Mouse (Mus musculus) lung, postnatal 0 days (tissue): ENCODE data around the gene Srp9. TPM values are rescaled to one million over a fixed set of nuclear protein-coding genes. Genes with fewer than 3 reads are reported as not detected.
"Not testable (repeated sequence)": the region's sequence is repeated elsewhere in the genome, so short reads cannot be mapped to it uniquely, and the experiment has no call there.

ENCODE experiments used
- ATAC-seq: fragments of 200-750 bp; cut with Nextera tagmentation; 2 replicates; pipeline ENCODE4 v1.8.0; 2017; ENCODE audit warnings: moderate library complexity
- DNase-seq: peaks from one replicate; pipeline ENCODE4 v3.0.0-alpha.2; 2016; ENCODE audit warnings: low spot score
- H3K27ac ChIP-seq: fragments of 300-500 bp; sonication (generic); 2 replicates; pipeline ENCODE4 v1.5.1; 2014; ENCODE audit warnings: antibody characterized with exemption, mild to moderate bottlenecking, low read length, mixed read lengths
- H3K27me3 ChIP-seq: fragments of 300-500 bp; sonication (generic); replicated peaks from 2 replicates; pipeline ENCODE4 v1.6.1; 2014; ENCODE audit warnings: low read length, mixed read lengths; ENCODE audit not compliant: insufficient read depth
- H3K36me3 ChIP-seq: fragments of 300-500 bp; sonication (generic); 2 replicates; pipeline ENCODE4 v1.6.1; 2014; ENCODE audit warnings: low read length, mixed read lengths; ENCODE audit not compliant: insufficient read depth
- H3K4me1 ChIP-seq: fragments of 300-500 bp; sonication (generic); 2 replicates; pipeline ENCODE4 v1.6.1; 2014; ENCODE audit warnings: antibody characterized with exemption, low read depth, low read length, mixed read lengths; ENCODE audit not compliant: insufficient read depth
- H3K4me2 ChIP-seq: fragments of 300-500 bp; sonication (generic); replicated peaks from 2 replicates; pipeline ENCODE4 v1.6.1; 2014; ENCODE audit warnings: low read depth, mild to moderate bottlenecking, low read length, moderate library complexity, mixed read lengths
- H3K4me3 ChIP-seq: fragments of 300-500 bp; sonication (generic); 2 replicates; pipeline ENCODE4 v1.5.1; 2014; ENCODE audit warnings: low read depth, low read length
- H3K9ac ChIP-seq: fragments of 300-500 bp; sonication (generic); replicated peaks from 2 replicates; pipeline ENCODE4 v1.6.1; 2014; ENCODE audit warnings: low read depth, mild to moderate bottlenecking
- H3K9me3 ChIP-seq: fragments of 300-500 bp; sonication (generic); 2 replicates; pipeline ENCODE4 v1.6.1; 2016; ENCODE audit warnings: low read length, mixed read lengths
- CTCF ChIP-seq: IDR thresholded peaks from 2 replicates; pipeline ENCODE4 v1.5.1; 2016; ENCODE audit warnings: antibody characterized with exemption, mild to moderate bottlenecking
- EP300 ChIP-seq: IDR thresholded peaks from 2 replicates; pipeline ENCODE4 v1.6.1; 2016; ENCODE audit warnings: antibody characterized with exemption, mild to moderate bottlenecking, control low read depth
- WGBS: fragments of 180-500 bp; shearing (Covaris S2); extraction: QIAGEN DNeasy Blood & Tissue Kit; methylation state at CpG from one replicate; pipeline ENCODE4 v1.1.7; 2014; 5-methylcytosine and 5-hydroxymethylcytosine counted together
- polyA plus RNA-seq: library from polyadenylated mRNA; unstranded; fragments of >200 nt; fragmentation: Nextera tagmentation; extraction: Ambion mirVana; gene quantifications from 2 replicates; pipeline ENCODE4 v1.2.1, GENCODE M21; 2015

The Srp9 gene
- polyA plus RNA-seq, 1 experiment from 2014 or later = 146 TPM

DNA sequence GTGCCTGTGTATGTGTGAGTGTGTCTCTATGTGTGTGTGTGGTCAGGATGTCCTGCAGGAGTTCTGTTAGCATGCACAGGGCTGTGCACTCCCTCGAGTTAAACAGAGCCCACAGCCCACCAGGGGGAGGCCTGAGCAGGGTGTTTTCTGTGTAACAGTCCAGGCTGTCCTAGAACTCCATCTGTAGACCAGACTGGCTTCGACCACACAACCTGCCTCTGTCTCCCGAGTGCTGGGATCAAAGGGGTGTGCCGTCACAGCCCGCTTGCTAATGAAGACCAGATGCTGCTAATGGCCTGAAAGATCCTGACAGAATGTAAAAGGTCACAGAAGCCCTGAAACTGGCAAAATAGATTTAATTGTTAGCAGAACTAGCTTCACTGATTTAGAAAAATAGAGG, 21.0 kb downstream of the Srp9 start:
- Histone ChIP-seq H3K4me3 (no peak overlapping the region), H3K36me3 (no peaks in the 10 kb centered on the region), H3K27ac (no peak overlapping the region), H3K9ac (no peak overlapping the region), H3K4me2 (no peak overlapping the region), H3K4me1 (no peaks in the 10 kb centered on the region), H3K27me3 (no peaks in the 10 kb centered on the region), H3K9me3 (no peaks in the 10 kb centered on the region)
- WGBS = 52% methylated on average over 5 of the region's 5 CpGs
- TF ChIP-seq CTCF (no peak), EP300 (no peak)
- ATAC-seq = no peak
- no peak for DNase-seq

DNA sequence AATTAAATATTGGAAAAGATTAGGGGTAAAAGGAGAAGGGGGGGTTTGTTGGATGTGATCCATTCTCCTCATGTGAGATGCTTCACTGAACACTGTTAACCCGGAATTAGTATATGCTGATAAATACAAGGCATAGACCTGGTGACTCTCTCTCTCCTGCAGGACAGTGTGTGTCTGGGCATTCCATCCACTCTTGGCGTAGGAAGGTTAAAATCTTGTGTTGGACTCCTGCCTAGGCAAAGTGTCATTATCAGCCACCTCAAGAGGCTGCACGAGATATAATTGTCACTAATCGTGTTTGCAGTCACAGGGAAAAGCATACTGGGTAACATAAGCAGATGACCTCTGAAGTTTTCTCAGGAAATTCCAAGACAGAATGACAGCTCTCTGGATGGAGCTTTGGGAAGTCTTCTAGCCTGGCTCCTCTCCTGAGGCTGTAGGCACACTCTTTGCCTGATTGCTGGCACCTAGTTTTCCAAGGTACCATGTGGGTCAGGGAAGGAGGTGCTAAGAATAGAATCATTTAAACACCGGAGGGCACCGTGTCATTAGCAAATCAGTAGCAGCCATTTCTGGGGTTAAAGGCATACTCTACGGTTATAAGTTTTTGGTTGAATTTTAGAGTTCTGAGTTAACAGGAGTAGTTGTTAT, 24.5 kb downstream of the Srp9 start:
- Histone ChIP-seq H3K4me1 (no peaks in the 10 kb centered on the region), H3K9me3 (no peaks in the 10 kb centered on the region), H3K9ac (no peak overlapping the region), H3K27ac (no peak overlapping the region), H3K36me3 (no peaks in the 10 kb centered on the region), H3K4me2 (no peak overlapping the region), H3K4me3 (no peak overlapping the region), H3K27me3 (no peaks in the 10 kb centered on the region)
- ATAC-seq (no peak), DNase-seq (no peak)
- TF ChIP-seq CTCF = no peak
- no peak for TF ChIP-seq EP300
- 52% methylated on average over 7 of the region's 7 CpGs for WGBS

DNA sequence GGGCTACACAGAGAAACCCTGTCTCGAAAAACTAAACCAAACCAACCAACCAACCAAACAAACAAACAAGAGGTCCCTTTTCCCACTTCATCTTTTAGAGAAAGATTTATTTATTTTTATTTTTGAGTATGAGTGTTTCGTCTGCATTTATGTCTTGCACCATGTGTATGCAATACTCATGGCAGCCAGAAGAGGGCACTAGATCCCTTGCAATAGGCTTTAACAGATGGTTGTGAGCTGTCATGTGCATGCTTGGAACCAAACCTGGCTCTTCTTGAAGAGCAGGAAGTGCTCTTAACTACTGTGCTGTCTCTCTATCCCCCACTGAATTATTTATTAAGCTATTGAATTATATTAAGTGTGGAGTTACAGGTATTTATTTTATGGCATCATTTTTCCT, 25.4 kb downstream of the Srp9 start:
- H3K27ac ChIP-seq = no peak overlapping the region
- no peaks in the 10 kb centered on the region for H3K4me1 ChIP-seq
- H3K4me2 ChIP-seq = no peak overlapping the region
- no peak overlapping the region for H3K4me3 ChIP-seq
- no peak for TF ChIP-seq EP300
- peak; percentile 77 for TF ChIP-seq CTCF
- H3K36me3 ChIP-seq = no peaks in the 10 kb centered on the region
- H3K9ac ChIP-seq = no peak overlapping the region
- H3K9me3 ChIP-seq = no peaks in the 10 kb centered on the region
- peak; percentile 23 for DNase-seq
- H3K27me3 ChIP-seq = no peaks in the 10 kb centered on the region
- WGBS = 79% methylated on average over 2 of the region's 2 CpGs
- ATAC-seq = no peak

DNA sequence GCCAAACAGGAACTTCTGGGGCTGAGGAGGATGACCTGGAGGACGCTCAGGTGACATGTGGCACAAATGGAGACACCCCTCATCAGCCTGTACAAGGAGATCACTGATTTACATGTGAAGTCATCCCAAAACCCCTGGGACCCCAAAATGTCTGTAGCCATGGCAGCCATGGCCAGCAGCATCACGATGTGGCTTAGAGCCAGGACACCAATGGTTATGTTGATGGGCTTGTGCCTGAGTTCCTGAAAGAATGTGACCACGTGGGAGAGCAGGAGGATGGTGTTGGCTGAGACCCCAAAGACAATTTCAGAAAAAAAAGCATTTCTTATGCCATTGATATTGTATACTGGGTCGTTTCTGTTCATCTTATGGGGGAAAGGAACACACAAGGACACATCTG, 33.2 kb downstream of the Srp9 start:
- TF ChIP-seq CTCF = no peak
- no peak for TF ChIP-seq EP300
- no peak overlapping the region for H3K27ac ChIP-seq
- no peaks in the 10 kb centered on the region for H3K36me3 ChIP-seq
- no peak for ATAC-seq
- no peak for DNase-seq
- no peaks in the 10 kb centered on the region for H3K27me3 ChIP-seq
- no peak overlapping the region for H3K9ac ChIP-seq
- 67% methylated on average over 4 of the region's 4 CpGs for WGBS
- no peaks in the 10 kb centered on the region for H3K4me1 ChIP-seq
- no peak overlapping the region for H3K4me2 ChIP-seq
- H3K4me3 ChIP-seq = no peak overlapping the region
- H3K9me3 ChIP-seq = no peaks in the 10 kb centered on the region

DNA sequence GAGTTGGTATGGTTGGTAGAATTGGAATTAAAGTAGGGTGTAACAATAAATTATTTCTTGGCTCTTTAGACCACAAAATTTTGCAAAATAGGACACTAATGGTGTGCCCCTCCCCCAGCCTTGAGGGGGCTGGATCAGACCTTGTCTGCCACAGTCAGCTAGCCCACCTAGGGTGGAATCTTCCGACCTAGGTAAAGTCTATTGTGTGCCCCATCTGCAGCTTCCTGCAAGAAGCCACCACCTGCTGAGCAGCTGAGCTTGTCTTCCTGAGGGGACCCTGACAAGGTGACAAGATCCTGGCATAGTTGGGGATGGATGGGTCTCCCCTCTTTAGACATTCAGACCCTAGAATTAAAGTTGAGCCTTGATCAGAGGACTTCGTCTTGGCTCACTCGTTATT, 35.0 kb downstream of the Srp9 start:
- Histone ChIP-seq H3K4me3 (no peak overlapping the region), H3K9ac (no peak overlapping the region), H3K27ac (no peak overlapping the region), H3K36me3 (no peaks in the 10 kb centered on the region), H3K4me1 (no peaks in the 10 kb centered on the region), H3K4me2 (no peak overlapping the region), H3K27me3 (no peaks in the 10 kb centered on the region), H3K9me3 (no peaks in the 10 kb centered on the region)
- WGBS = 81% methylated on average over 3 of the region's 3 CpGs
- no peak for DNase-seq
- TF ChIP-seq CTCF = no peak
- no peak for TF ChIP-seq EP300
- ATAC-seq = no peak

DNA sequence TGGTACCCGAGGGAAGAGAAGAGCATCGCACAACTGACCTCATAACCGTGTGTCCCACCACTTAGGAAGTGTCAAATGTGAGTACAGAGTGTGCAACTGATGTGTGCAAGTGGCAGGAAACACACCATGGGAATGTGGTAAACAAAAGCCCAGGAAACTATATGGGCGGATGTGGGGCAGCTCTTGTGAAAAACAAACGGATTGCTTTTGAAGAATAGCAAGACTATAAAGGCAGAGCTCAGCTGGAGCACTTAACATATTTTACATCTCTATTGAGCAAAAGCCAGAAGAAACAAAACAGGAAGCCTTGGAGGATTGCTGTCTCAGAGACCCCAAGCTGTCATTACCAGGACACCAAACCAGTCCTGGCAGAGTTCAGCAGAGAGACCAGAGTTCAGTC, 38.4 kb downstream of the Srp9 start:
- no peaks in the 10 kb centered on the region for H3K36me3 ChIP-seq
- peak; percentile 35 for DNase-seq

DNA sequence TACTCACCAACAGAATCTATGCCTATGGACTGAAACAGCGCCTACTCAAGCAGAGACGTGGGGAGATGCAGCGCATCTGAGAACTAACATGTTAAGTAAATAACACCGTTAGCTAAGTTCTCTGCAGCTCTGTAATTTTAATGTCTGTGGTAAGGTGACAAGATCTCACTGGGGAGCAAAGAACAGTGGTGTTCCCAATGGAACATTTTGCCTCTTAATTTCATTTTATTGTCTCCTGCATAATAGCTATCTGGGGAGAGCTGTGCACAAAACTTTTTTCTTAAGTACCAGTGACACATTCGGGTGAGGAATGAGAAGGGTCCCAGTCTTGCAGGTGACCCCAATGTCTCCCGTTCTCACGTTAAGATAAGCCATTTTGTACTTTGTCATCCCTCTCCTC, 39.8 kb downstream of the Srp9 start, which contains the start of gene Vmn1r1:
Gene Vmn1r1, minus strand, starts transcription at position 101 of the 400 bp plus-strand sequence.
- Histone ChIP-seq H3K9me3 (no peaks in the 10 kb centered on the region), H3K36me3 (no peaks in the 10 kb centered on the region), H3K4me2 (no peak within 1 kb of the TSS), H3K27ac (no peak within 1 kb of the TSS), H3K4me3 (no peak within 1 kb of the TSS), H3K27me3 (no peaks in the 10 kb centered on the region), H3K4me1 (no peaks in the 10 kb centered on the region), H3K9ac (no peak within 1 kb of the TSS)
- TF ChIP-seq EP300 (no peak), CTCF (no peak)
- no peak for ATAC-seq
- WGBS = 71% methylated on average over 7 of the region's 7 CpGs
- DNase-seq = no peak

More for the DNA sequence above, 38.4 kb downstream of the Srp9 start:
- ATAC-seq = 0 out of 2 replicates have a peak, but pooled peaks have one; percentile 33
- TF ChIP-seq CTCF (no peak), EP300 (no peak)
- H3K4me1 ChIP-seq = no peaks in the 10 kb centered on the region
- H3K27ac ChIP-seq = no peak overlapping the region
- no peak overlapping the region for H3K4me3 ChIP-seq
- H3K4me2 ChIP-seq = no peak overlapping the region
- H3K9ac ChIP-seq = no peak overlapping the region
- no peaks in the 10 kb centered on the region for H3K27me3 ChIP-seq
- WGBS = 16% methylated on average over 5 of the region's 5 CpGs
- H3K9me3 ChIP-seq = no peaks in the 10 kb centered on the region

DNA sequence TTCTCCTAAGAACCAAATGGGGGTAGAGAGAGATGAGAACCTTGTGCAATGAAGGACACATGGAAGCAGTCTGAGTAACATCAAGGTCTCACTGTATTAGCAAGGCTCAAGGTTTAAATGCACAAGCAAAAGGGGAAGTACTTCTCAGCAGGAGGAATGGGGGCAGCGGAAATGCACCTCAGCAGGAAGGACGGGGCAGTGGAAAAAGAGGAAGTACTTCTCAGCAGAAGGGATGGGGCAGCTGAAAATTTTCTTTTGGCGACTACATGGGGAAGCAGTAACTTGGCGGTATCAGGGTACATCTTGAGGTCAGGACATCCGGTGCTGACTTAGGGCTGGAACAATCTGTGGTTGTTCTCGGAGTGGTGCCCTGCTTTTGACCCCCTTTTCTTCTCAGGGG, 45.7 kb downstream of the Srp9 start:
- H3K4me3 ChIP-seq, H3K4me2 ChIP-seq, H3K9me3 ChIP-seq, ATAC-seq, H3K4me1 ChIP-seq, H3K27me3 ChIP-seq, H3K9ac ChIP-seq, H3K27ac ChIP-seq, DNase-seq, H3K36me3 ChIP-seq: not testable (repeated sequence)
- 85% methylated on average over 6 of the region's 6 CpGs for WGBS

DNA sequence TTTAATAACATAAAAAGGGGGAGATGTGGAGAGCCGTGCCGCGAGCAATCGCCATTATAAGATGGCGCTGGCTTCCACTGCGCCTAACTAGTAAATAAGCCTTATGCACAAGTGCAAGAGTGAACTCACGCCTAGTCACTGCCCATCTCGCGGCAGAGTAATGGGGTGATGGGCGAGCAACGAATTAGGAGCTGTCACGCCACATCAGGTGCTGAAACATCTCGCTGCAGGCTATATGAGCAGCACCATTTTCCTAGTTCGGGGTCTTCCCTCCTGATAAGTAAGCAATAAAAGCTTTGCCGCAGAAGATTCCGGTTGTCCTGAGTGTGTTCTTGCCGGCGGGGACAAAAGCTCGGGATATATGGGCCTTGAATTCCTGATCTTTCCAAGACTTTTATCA, 52.4 kb downstream of the Srp9 start:
- not testable (repeated sequence) for H3K9ac ChIP-seq, H3K4me1 ChIP-seq, DNase-seq, H3K27ac ChIP-seq, H3K4me3 ChIP-seq, H3K4me2 ChIP-seq, H3K9me3 ChIP-seq, H3K27me3 ChIP-seq, ATAC-seq, H3K36me3 ChIP-seq
- WGBS = 92% methylated on average over 19 of the region's 19 CpGs
